Mouse (Mus musculus): ENCODE results near the gene Ofcc1.

DNA sequence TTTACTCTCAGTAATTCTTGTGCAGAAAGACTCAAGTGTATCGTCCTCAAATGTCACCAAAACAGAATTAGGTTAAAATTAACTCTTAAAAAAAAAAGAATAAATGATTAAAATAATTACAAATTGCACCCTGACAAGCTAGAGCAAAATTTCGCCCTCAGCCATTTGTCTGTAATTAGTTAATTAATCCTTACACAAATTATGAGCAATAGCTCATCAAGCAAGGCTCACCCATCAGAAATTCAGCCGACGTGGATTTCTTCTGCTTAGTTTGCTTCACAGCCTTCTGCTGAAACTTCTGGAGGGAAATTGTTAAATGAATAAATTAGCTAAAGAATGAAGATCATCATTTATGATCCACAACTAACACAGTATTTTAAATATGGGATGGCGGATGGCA, 80.6 kb downstream of the Ofcc1 start:
- no peak for TF ChIP-seq EP300 (IDR thresholded peaks at IDR 0.05; ENCODE audit: low read depth)
- no peak for TF ChIP-seq CTCF (IDR thresholded peaks at IDR 0.05; ENCODE audit: low read depth)
